Mouse (Mus musculus) heart, postnatal 0 days (tissue): ENCODE data around the gene Ankrd65.

Experiments
- CTCF ChIP-seq: IDR thresholded peaks from 2 replicates; pipeline ENCODE4 v1.5.1; 2016; ENCODE audit warnings: antibody characterized with exemption, control low read depth, low read depth
- EP300 ChIP-seq: IDR thresholded peaks from 2 replicates; pipeline ENCODE4 v1.6.1; 2016; ENCODE audit warnings: antibody characterized with exemption, low read depth

- TF ChIP-seq CTCF (no peak), EP300 (no peak)
Measured at GRCm38 (mm10) chr4:155838187-155839153, 48.2 kb downstream of the Ankrd65 start.
